Mouse (Mus musculus) A20 (cell line): ENCODE data around the gene Trp53bp2.

ENCODE experiments used
- DNase-seq: peaks from one replicate; pipeline ENCODE4 v3.0.0-alpha.2; 2011; ENCODE audit warnings: low read depth, low spot score

Trp53bp2 gene

GRCm38 (mm10) chr1:182460291-182461244, 51.6 kb downstream of the Trp53bp2 start:
- no peak for DNase-seq

GRCm38 (mm10) chr1:182461261-182461660, 52.3 kb downstream of the Trp53bp2 start:
- peak; percentile 71 for DNase-seq

DNA sequence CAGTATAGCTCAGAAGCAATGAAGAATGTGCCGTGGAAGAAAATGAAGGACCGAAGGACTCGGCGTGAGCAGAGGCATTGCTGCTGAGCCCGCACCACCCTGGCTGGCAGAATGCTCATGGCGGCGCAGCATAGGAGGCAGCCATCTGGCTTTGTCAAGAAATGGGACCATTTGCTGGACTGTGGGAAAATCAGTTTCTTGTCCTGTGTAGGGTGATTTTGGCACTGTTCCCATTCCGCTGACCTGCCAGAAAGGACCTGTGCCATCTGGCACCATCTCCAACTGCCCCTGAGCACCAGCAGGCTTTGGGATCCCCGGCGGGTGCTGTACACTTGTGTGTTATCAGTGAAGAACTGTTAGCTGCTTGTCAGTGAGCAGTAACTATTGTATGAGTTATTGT, 52.8 kb downstream of the Trp53bp2 start:
- no peak for DNase-seq

GRCm38 (mm10) chr1:182465309-182465708, 56.3 kb downstream of the Trp53bp2 start:
- DNase-seq: peak; percentile 19

DNA sequence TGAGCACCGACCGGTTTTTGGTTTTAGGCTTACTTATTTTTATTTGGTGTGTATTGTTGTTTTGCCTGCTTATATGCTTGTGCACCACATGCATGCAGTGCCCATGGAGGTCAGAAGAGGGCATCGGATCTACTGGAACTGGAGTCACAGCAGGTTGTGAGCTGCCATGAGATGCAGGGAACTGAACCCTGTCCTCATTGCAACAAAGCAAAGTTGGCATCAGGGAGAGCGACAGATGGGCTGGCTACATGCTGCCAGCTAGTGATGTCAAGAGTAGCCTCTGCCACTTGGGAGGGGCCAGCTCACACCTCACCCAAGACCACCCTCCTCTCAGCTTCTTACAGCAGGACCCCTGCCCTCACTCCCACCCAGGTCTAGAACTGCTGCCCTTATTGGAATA, 57.0 kb downstream of the Trp53bp2 start:
- peak; percentile 25 for DNase-seq

GRCm38 (mm10) chr1:182475005-182475796, 66.2 kb downstream of the Trp53bp2 start:
- DNase-seq: peak; percentile 33

- no peak for DNase-seq
These were observed 70.0 kb downstream of the Trp53bp2 start for GRCm38 (mm10) chr1:182478935-182479334.

DNA sequence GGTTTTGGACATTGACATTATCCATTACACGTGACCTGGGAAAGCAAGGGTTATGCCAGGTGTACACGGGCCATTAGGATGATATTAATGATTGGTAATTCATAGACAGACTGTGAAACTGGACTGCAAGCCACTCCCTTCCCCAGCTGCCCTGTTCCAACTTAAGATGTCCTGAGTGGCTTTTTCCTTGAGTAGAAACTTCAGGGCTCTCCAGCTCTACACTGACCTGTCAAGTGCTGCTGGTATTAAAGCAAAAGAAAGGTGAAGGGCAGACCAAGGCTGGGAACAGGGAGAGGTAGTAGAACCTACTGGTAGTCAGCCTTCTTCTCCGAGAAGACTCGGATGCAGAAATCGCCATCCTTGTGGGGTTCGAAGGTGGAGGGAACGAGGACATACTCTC, 72.2 kb downstream of the Trp53bp2 start:
- DNase-seq: no peak

GRCm38 (mm10) chr1:182481646-182482295, 72.8 kb downstream of the Trp53bp2 start:
- DNase-seq: no peak

- no peak for DNase-seq
These were observed 74.3 kb downstream of the Trp53bp2 start for GRCm38 (mm10) chr1:182482991-182483909.

DNA sequence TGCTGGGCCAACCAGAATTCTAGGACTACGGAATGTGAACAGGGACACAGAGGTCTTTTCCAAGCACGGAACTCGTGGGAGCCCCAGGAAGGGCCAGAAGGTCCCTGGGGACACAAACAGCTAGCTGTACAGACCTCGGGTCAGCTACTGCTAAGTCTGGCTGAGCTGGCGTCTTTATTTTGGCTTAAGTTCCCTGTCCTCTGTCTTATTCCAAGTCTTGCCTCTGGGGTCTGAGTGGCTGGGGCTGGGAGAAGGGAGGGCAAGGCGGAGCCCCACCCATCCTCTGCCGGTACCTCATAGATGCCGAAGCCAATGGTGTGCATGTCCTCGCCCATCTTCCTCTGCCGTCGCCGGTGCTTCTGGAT, 74.9 kb downstream of the Trp53bp2 start:
- no peak for DNase-seq

GRCm38 (mm10) chr1:182488503-182488902, 79.5 kb downstream of the Trp53bp2 start:
- DNase-seq: no peak

DNA sequence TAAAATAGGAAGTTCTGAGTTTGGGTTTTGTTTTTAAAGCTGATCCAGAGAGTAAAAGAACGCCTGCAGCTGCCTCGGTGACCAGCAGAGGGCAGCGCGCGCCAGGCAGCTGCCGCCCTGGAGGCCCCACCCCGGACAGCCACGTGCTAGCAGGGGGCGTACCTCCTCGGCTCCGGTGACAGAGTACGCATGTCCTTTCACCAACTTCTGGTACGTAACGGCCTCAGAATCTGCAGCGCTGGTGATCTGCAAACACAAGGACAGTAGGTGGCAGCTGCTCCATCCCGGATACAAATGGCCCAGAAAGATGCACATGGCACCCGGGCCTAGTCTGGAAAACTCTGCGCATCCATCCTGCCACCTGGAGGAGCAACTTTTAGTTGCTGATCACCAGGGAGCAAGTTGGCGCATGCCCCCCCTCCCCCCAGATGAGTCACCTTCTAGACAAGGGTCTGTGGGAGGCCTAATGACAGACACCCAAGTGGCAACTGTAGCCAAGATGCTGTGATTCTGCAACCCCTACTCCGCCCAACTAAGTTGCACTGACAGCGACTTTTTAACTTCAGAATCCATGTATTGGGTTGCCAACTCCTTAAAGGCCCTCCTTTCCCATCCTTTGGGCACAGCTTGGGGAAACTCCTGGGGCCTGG, 81.0 kb downstream of the Trp53bp2 start:
- peak; percentile 94 for DNase-seq

- DNase-seq: peak; percentile 41
These were observed 81.6 kb downstream of the Trp53bp2 start for GRCm38 (mm10) chr1:182490568-182490967.

DNA sequence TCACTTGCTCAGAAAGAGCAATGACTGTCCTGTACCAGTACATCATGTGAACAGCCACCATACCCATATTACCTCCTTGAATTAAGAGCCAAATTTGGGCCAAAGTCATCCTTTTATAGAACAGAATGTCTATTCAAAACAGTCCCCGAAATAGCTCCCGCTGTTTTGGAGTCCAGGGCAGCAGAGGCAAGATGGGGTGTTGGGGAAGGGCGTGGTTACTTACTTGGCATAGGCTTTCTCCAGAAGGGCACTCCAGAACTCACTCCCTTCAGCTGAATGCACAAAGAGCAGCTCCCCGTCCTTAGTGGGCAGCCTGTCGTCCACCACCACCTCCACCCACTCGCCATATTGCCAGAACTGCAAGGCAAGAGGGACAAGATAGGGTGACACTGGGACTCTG, 82.9 kb downstream of the Trp53bp2 start:
- DNase-seq: no peak

- DNase-seq: no peak
These were observed 85.5 kb downstream of the Trp53bp2 start for GRCm38 (mm10) chr1:182494285-182495145.

DNA sequence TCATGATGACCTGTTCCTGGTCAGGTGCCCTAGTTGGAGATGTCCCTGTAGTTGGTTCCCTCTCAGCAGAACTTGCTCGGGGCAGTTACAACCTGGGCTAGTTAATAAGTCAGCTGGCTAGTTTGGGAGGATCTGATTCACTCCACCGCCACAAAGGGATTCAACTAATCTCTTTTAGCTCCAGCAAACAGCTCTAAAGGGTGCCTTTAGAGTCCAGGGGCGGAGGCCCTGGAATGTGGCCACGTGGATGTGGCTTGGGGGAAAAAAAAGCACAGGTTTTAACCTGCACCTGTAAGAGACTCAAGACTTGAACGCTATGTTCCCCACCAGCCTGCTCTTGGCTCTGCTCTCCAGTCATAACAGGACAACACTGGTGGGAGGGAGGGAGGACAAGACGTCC, 87.7 kb downstream of the Trp53bp2 start:
- no peak for DNase-seq

GRCm38 (mm10) chr1:182497736-182498135, 88.8 kb downstream of the Trp53bp2 start:
- no peak for DNase-seq

DNA sequence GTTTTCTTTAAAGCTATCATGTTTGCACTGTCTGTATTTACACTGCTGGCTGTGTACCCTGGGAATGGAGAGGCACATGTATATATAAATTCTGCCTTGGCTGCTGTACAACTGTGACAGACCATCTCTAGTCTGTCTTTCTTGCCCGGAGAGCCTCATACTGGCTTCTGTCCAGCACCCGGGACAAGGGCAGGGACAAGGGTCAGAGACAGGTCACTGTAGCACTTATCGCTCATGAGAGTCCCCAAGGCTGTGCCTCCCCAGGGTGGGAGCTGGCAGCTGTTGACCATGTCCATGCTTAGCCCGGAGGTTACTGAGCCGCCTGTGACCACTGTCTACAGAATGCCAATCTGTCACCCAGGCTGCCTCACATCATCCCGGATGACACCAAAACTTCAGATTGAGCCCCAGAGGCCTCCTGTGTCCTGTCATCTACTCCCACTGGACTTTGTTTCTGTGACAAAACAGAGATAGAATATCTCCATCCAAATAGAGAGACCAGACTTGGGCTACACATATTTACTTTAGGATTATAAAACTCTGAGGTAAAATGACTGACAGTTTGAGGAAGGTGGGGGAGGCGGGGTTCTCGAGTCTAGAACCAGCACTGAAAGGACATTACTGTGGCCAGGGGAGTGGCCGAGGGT, 90.6 kb downstream of the Trp53bp2 start:
- no peak for DNase-seq
